Mouse (Mus musculus) hindbrain, embryonic 11.5 days (tissue): ENCODE results near the gene Nos1ap. TPM values are rescaled to one million over a fixed set of nuclear protein-coding genes. Genes with fewer than 3 reads are reported as not detected.

Experiments used
- ATAC-seq: fragments of 200-750 bp; cut with Nextera tagmentation; 2 replicates; pipeline ENCODE4 v1.8.0; 2017; ENCODE audit warnings: mild to moderate bottlenecking, moderate TSS enrichment, moderate library complexity; ENCODE audit not compliant: low FRiP score
- DNase-seq: peaks from one replicate; pipeline ENCODE4 v3.0.0-alpha.2; 2015; ENCODE audit warnings: low spot score
- H3K27ac ChIP-seq: fragments of 300-500 bp; sonication (generic); 2 replicates; pipeline ENCODE4 v1.5.1; 2014; ENCODE audit warnings: mild to moderate bottlenecking, low read depth, low read length
- H3K27me3 ChIP-seq: fragments of 300-500 bp; sonication (generic); 2 replicates; pipeline ENCODE4 v1.6.1; 2014; ENCODE audit warnings: mild to moderate bottlenecking, low read length, moderate library complexity, mixed read lengths; ENCODE audit not compliant: control insufficient read depth, insufficient read depth
- H3K36me3 ChIP-seq: fragments of 300-500 bp; sonication (generic); 2 replicates; pipeline ENCODE4 v1.6.1; 2014; ENCODE audit warnings: mild to moderate bottlenecking, low read length, moderate library complexity, mixed read lengths; ENCODE audit not compliant: control insufficient read depth, insufficient read depth
- H3K4me1 ChIP-seq: fragments of 300-500 bp; sonication (generic); replicated peaks from 2 replicates; pipeline ENCODE4 v1.6.1; 2014; ENCODE audit warnings: low read length, mixed read lengths; ENCODE audit not compliant: control insufficient read depth, insufficient read depth
- H3K4me2 ChIP-seq: fragments of 300-500 bp; sonication (generic); replicated peaks from 2 replicates; pipeline ENCODE4 v1.6.1; 2014; ENCODE audit warnings: mild to moderate bottlenecking, low read depth, low read length
- H3K4me3 ChIP-seq: fragments of 300-500 bp; sonication (generic); 2 replicates; pipeline ENCODE4 v1.5.1; 2014; ENCODE audit warnings: low read depth, low read length
- H3K9ac ChIP-seq: fragments of 300-500 bp; sonication (generic); 2 replicates; pipeline ENCODE4 v1.6.1; 2014; ENCODE audit warnings: low read depth, low read length
- H3K9me3 ChIP-seq: fragments of 300-500 bp; sonication (generic); 2 replicates; pipeline ENCODE4 v1.6.1; 2016; ENCODE audit warnings: low read length; ENCODE audit not compliant: control insufficient read depth
- WGBS: fragments of 180-500 bp; shearing (Covaris S2); extraction: QIAGEN DNeasy Blood & Tissue Kit; methylation state at CpG from one replicate; pipeline ENCODE4 v1.1.7; 2014; 5-methylcytosine and 5-hydroxymethylcytosine counted together
- polyA plus RNA-seq: library from polyadenylated mRNA; unstranded; fragments of >200 nt; fragmentation: Nextera tagmentation; extraction: Ambion mirVana; gene quantifications from 2 replicates; pipeline ENCODE4 v1.2.1, GENCODE M21; 2014

Nos1ap gene
- polyA plus RNA-seq, 1 experiment from 2014 or later, result 9.7 TPM

DNA sequence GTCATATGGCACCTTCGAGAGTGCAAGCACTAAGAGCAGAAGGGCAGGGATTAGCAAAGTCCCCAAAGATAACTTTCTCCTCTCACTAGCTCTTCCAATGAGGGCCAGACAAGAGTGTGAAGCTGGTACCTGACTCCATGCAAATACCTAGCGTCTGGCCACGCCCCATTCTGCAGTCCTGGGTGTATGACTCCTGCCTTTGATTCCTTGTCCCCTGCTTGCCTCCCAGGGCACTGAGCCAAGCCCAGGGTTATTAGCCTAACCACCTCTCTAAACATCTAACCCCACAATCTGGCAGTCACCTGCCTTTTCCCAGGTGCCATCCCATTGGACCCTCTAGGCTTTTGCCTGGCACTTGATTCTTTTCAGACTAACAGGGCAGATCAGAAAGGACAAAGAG, 208.2 kb downstream of the Nos1ap start:
- H3K4me2 ChIP-seq, result no peak overlapping the region
- H3K9ac ChIP-seq, result no peak overlapping the region
- no peak overlapping the region for H3K27ac ChIP-seq
- DNase-seq, result no peak
- WGBS, result 24% methylated on average over 3 of the region's 3 CpGs
- H3K4me3 ChIP-seq, result no peak overlapping the region
- no peaks in the 10 kb centered on the region for H3K9me3 ChIP-seq
- H3K36me3 ChIP-seq, result no peaks in the 10 kb centered on the region
- ATAC-seq, result no peak
- H3K4me1 ChIP-seq, result no peaks in the 10 kb centered on the region
- H3K27me3 ChIP-seq, result no peaks in the 10 kb centered on the region

GRCm38 (mm10) chr1:170380505-170380904, 209.2 kb downstream of the Nos1ap start:
- no peaks in the 10 kb centered on the region for H3K9me3 ChIP-seq
- no peak overlapping the region for H3K4me3 ChIP-seq
- H3K4me1 ChIP-seq, result no peaks in the 10 kb centered on the region
- no peak overlapping the region for H3K4me2 ChIP-seq
- DNase-seq (no peak), ATAC-seq (no peak)
- WGBS, result 12% methylated on average over 2 of the region's 2 CpGs
- H3K36me3 ChIP-seq, result no peaks in the 10 kb centered on the region
- H3K9ac ChIP-seq, result no peak overlapping the region
- no peak overlapping the region for H3K27ac ChIP-seq
- no peaks in the 10 kb centered on the region for H3K27me3 ChIP-seq

DNA sequence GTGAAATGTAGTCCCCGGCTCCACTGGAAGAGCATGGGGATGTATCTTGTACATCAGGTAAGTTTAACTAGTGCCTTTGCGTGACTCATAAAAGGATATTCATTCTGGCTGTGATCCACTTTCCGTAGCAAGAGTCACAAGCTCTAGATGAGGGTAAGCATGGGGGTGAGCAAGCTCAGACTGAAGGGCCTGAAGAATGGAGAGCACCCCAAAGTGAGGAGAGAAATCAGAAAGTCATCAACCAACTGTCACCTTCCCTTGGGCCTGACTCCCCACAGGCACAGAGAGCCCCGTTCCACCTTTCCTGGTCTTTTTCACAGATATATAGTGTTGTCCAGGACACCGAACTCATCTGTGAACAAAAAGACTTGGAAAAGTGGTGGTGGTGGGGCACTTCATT, 213.9 kb downstream of the Nos1ap start:
- ATAC-seq (no peak), DNase-seq (no peak)
- no peak overlapping the region for H3K4me2 ChIP-seq
- H3K4me3 ChIP-seq, result no peak overlapping the region
- no peaks in the 10 kb centered on the region for H3K9me3 ChIP-seq
- H3K27me3 ChIP-seq, result no peaks in the 10 kb centered on the region
- H3K27ac ChIP-seq, result no peak overlapping the region
- H3K9ac ChIP-seq, result no peak overlapping the region
- no peaks in the 10 kb centered on the region for H3K4me1 ChIP-seq
- WGBS, result 90% methylated on average over 5 of the region's 5 CpGs
- no peaks in the 10 kb centered on the region for H3K36me3 ChIP-seq

DNA sequence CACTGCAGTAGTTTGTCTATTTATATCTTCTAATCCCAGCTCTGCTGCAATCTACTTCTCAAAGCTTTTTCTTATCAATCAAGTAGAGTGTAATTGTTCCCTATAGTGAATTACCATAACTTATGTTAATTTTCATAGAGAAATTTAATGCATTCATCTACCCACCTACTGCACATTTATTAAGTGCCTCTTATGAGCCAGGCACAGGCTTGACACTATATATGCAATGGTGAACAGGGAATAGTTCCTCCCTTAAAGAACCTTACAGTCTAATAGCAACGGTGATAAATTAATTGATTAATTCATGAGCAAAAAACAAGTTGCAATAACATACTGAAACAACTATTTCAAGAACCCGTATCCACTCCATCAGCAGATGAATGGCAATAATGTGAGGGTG, 215.9 kb downstream of the Nos1ap start:
- ATAC-seq, result no peak
- H3K4me1 ChIP-seq, result no peaks in the 10 kb centered on the region
- H3K4me2 ChIP-seq, result no peak overlapping the region
- H3K27me3 ChIP-seq, result no peaks in the 10 kb centered on the region
- DNase-seq, result no peak
- H3K9me3 ChIP-seq, result no peaks in the 10 kb centered on the region
- 80% methylated on average over 2 of the region's 2 CpGs for WGBS
- no peak overlapping the region for H3K9ac ChIP-seq
- H3K27ac ChIP-seq, result no peak overlapping the region
- no peaks in the 10 kb centered on the region for H3K36me3 ChIP-seq
- no peak overlapping the region for H3K4me3 ChIP-seq

DNA sequence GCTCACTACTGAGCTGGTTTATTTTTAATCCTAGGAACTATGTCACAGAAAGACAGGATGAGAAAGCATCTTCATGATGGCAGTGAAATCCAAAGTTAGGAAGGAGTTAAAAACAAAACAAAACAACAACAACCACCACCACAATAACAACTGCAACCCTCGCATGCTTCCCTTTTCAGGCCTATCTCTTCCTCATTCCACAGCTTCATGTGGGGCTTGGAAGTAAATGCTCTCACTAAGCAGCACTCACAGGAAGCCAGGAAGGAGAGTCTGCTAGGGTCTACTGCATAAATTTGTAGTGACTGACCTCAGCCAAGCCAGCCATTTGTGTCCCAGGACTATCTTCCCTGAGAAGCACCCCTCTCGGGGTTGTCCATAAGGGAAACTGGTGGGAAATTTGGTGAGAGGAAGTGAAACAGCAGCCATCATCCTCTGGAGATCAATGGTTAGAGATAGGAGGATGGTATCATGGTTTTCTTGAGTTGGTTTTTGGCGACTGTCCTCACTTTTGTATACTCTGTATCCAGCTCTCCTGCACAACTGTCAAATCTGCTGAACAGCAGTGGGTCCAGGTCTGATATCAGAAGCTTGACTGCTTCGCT, 218.4 kb downstream of the Nos1ap start:
- Histone ChIP-seq H3K9ac (no peak overlapping the region), H3K27ac (no peak overlapping the region), H3K4me2 (no peak overlapping the region), H3K27me3 (no peaks in the 10 kb centered on the region), H3K4me1 (no peaks in the 10 kb centered on the region; the same call in 1 of the 2 replicates), H3K9me3 (no peaks in the 10 kb centered on the region), H3K36me3 (no peaks in the 10 kb centered on the region), H3K4me3 (no peak overlapping the region)
- ATAC-seq, result no peak
- no peak for DNase-seq
- WGBS, result 80% methylated on average over 4 of the region's 4 CpGs

DNA sequence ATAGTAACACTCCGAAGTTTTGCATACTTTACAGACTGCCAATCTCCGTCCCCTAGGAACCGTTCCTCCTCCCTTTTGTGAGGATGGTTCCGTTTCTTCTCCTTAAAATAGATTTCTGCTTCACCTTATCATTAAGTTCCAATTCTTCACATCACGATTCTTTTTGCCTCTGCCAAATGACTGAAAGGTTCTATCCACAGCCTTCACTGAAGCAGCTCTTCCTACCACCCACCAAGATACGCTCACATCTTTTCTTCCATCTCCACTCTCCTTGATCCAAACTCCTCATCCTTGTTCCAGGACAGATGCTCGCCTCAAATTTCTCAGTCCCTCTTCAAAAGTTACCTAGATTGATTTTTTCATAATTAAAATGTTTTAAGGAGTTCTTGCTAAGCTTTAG, 220.8 kb downstream of the Nos1ap start:
- no peak for DNase-seq
- no peak overlapping the region for H3K4me2 ChIP-seq
- WGBS, result 95% methylated on average over 7 of the region's 7 CpGs

DNA sequence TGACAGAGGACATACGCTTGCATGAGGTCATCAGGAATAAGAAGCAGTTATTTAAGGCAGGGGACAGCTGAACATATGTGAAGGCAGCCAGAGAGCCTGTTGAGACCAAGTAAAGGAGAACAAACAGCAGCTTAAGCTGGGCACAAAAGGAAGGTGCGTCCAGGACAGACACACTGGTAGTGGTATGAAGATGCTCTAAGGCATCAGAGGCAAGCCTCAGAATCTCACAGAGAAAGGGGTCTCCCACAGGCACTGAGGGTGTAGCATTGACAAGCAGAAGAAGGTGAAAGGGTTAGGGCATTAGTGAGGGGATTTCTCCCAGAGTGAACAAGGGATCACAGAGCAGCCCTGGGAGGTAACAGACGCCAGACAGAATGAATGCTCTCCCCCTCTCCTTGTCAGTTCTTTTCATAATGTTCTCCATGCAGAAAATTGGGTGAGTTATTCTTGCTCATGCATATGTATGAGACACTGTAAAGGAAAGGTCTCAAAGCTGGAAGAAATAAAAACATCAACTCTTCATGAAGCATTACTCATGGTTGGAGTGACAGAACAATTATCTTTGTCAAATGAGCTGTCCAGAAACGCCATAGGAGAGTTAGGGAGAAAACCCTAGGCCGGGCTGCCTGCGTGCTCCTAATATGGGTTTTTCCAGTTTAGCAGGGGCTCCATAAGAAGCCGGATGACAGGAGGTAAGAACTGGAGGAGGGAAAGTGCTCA, 222.5 kb downstream of the Nos1ap start:
- Histone ChIP-seq H3K4me1 (no peaks in the 10 kb centered on the region; the same call in 1 of the 2 replicates), H3K27me3 (no peaks in the 10 kb centered on the region), H3K9ac (no peak overlapping the region), H3K27ac (peak overlapping the region; percentile 14; the same call in 1 of the 2 replicates), H3K9me3 (no peaks in the 10 kb centered on the region), H3K4me2 (no peak overlapping the region), H3K4me3 (no peak overlapping the region), H3K36me3 (no peaks in the 10 kb centered on the region)
- ATAC-seq, result peak; percentile 93
- DNase-seq, result peak; percentile 32
- WGBS, result 39% methylated on average over 7 of the region's 7 CpGs

More for the DNA sequence above, 220.8 kb downstream of the Nos1ap start:
- Histone ChIP-seq H3K9me3 (no peaks in the 10 kb centered on the region), H3K4me3 (no peak overlapping the region), H3K9ac (no peak overlapping the region), H3K4me1 (no peaks in the 10 kb centered on the region; the same call in 1 of the 2 replicates), H3K36me3 (no peaks in the 10 kb centered on the region), H3K27ac (no peak overlapping the region), H3K27me3 (no peaks in the 10 kb centered on the region)
- no peak for ATAC-seq

- ATAC-seq, result no peak
- Histone ChIP-seq H3K36me3 (no peaks in the 10 kb centered on the region), H3K9ac (no peak overlapping the region), H3K4me1 (no peaks in the 10 kb centered on the region; the same call in 1 of the 2 replicates), H3K27ac (no peak overlapping the region), H3K4me2 (no peak overlapping the region), H3K27me3 (no peaks in the 10 kb centered on the region), H3K4me3 (no peak overlapping the region), H3K9me3 (no peaks in the 10 kb centered on the region)
- 72% methylated on average over 3 of the region's 3 CpGs for WGBS
- no peak for DNase-seq
Observed at GRCm38 (mm10) chr1:170363746-170364145, 225.9 kb downstream of the Nos1ap start.
